Mouse (Mus musculus) layer of hippocampus, postnatal 14 days (tissue): ENCODE measurements around the gene Fat3. TPM values are rescaled to one million over a fixed set of nuclear protein-coding genes. Genes with fewer than 3 reads are reported as not detected.
A peak's percentile ranks its signal among the peaks of the same experiment; 100 is the strongest.

Source experiments
- DNase-seq, 2 experiments: peaks; one replicate each; pipeline ENCODE4 v3.0.0; 2021 to 2022; ENCODE audit warnings: low spot score in 2 of 2, mixed read lengths in 1 of 2
- total RNA-seq, 2 experiments: library from RNA; stranded (reverse); gene quantifications; 2 replicates each; pipeline ENCODE4 v1.2.3; 2021

Gene Fat3
- total RNA-seq, 2 experiments from 2014 or later: 34.6 to 38.5 TPM

GRCm38 (mm10) chr9:16256577-16257207 is 244.4 kb downstream of the Fat3 start:
- DNase-seq: no peak

GRCm38 (mm10) chr9:16246741-16247140 is 254.3 kb downstream of the Fat3 start:
- DNase-seq: no peak

GRCm38 (mm10) chr9:16231575-16231974 is 269.5 kb downstream of the Fat3 start:
- DNase-seq: no peak

GRCm38 (mm10) chr9:16228919-16229318 is 272.2 kb downstream of the Fat3 start:
- no peak for DNase-seq

- DNase-seq: no peak
Observed at GRCm38 (mm10) chr9:16227398-16227797, 273.7 kb downstream of the Fat3 start.

GRCm38 (mm10) chr9:16226545-16226944 is 274.5 kb downstream of the Fat3 start:
- no peak for DNase-seq

GRCm38 (mm10) chr9:16221885-16222284 is 279.2 kb downstream of the Fat3 start:
- DNase-seq: peak; percentile 46 to 75

- peak in 1 of 2 experiments; percentile 28 for DNase-seq
Observed at GRCm38 (mm10) chr9:16216235-16216634, 284.9 kb downstream of the Fat3 start.

- DNase-seq: peak in 1 of 2 experiments; percentile 74
Observed at GRCm38 (mm10) chr9:16214731-16215681, 286.1 kb downstream of the Fat3 start.

- DNase-seq: no peak
Observed at GRCm38 (mm10) chr9:16213324-16213723, 287.8 kb downstream of the Fat3 start.

GRCm38 (mm10) chr9:16212628-16213027 is 288.5 kb downstream of the Fat3 start:
- no peak for DNase-seq

GRCm38 (mm10) chr9:16212163-16212562 is 288.9 kb downstream of the Fat3 start:
- DNase-seq: peak in 1 of 2 experiments; percentile 52

GRCm38 (mm10) chr9:16211468-16211867 is 289.6 kb downstream of the Fat3 start:
- DNase-seq: no peak

- no peak for DNase-seq
Observed at GRCm38 (mm10) chr9:16202296-16202695, 298.8 kb downstream of the Fat3 start.

- peak in 1 of 2 experiments; percentile 30 for DNase-seq
Observed at GRCm38 (mm10) chr9:16200948-16201347, 300.1 kb downstream of the Fat3 start.

GRCm38 (mm10) chr9:16186461-16186860 is 314.6 kb downstream of the Fat3 start:
- DNase-seq: no peak

GRCm38 (mm10) chr9:16169238-16169637 is 331.8 kb downstream of the Fat3 start:
- no peak for DNase-seq

GRCm38 (mm10) chr9:16168051-16168450 is 333.0 kb downstream of the Fat3 start:
- DNase-seq: no peak

- no peak for DNase-seq
Observed at GRCm38 (mm10) chr9:16159366-16159765, 341.7 kb downstream of the Fat3 start.

GRCm38 (mm10) chr9:16153580-16153930 is 347.5 kb downstream of the Fat3 start:
- no peak for DNase-seq

GRCm38 (mm10) chr9:16152756-16153579 is 348.1 kb downstream of the Fat3 start:
- DNase-seq: no peak
